Mouse (Mus musculus) testis, adult 10 weeks (tissue): ENCODE results near the gene Usp1. TPM values are rescaled to one million over a fixed set of nuclear protein-coding genes. Genes with fewer than 3 reads are reported as not detected.

ENCODE experiments used
- polyA plus RNA-seq: library from polyadenylated mRNA; stranded (reverse); fragments of 350-450 nt; fragmentation: Illumina TruSeq; extraction: RNeasy Lipid Tissue Mini Kit (QIAGEN cat#74804); gene quantifications from one replicate; pipeline ENCODE4 v1.2.3, GENCODE M21; 2014; ENCODE audit warnings: low read depth, low replicate concordance

The Usp1 gene
- 900 TPM for polyA plus RNA-seq

DNA sequence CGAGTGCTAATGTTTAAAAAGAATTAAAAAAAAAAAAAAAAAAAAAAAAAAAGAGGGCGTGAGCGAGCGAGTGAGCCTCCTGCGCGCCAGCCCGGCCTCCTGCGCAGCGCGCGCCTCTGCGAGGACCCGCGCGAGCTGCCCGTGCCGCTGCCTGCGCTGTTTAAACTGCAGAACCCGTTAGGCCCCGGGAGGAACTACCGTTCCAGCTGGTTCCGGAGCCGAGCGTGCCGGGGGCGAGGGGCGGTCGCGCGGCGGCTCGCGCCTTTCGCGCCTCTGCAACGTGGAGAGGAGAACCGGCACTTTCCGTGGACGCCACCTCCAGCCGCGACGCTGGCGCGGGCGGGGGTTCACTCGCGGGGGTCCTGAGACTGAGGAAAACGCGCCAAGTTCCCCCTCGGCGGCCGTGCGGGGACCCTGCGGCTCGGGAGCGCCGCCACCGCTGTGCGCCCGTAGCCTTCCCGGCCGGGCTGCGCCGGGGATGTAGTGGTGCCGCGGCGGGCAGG, at the start of gene Usp1:
Usp1 (plus strand) TSS at position 243 of the 503 bp plus-strand sequence.

Other genes starting within 250 kb of the Usp1 start
- 4.1 TPM for gene L1td1, start 197.1 kb upstream of the Usp1 start, polyA plus RNA-seq
- gene Kank4, start 106.3 kb upstream of the Usp1 start, polyA plus RNA-seq = 0.13 TPM
- not detected for gene I0C0044D17Rik, start 100.0 kb upstream of the Usp1 start, polyA plus RNA-seq
- gene Angptl3, start 107.1 kb downstream of the Usp1 start, polyA plus RNA-seq = 0.64 TPM
- gene Dock7, start 197.1 kb downstream of the Usp1 start, polyA plus RNA-seq = 121 TPM